Mouse (Mus musculus) stomach, postnatal 0 days (tissue): Measurements from ENCODE around the gene Fam193a. TPM values are rescaled to one million over a fixed set of nuclear protein-coding genes. Genes with fewer than 3 reads are reported as not detected.

Experiments used
- ATAC-seq: fragments of 200-750 bp; cut with Nextera tagmentation; 2 replicates; pipeline ENCODE4 v1.8.0; 2017; ENCODE audit not compliant: low FRiP score, low TSS enrichment
- DNase-seq: peaks from one replicate; pipeline ENCODE4 v3.0.0-alpha.2; 2016; ENCODE audit warnings: low spot score
- H3K27ac ChIP-seq: fragments of 300-500 bp; sonication (generic); replicated peaks from 2 replicates; pipeline ENCODE4 v1.5.1; 2014; ENCODE audit warnings: mild to moderate bottlenecking, control low read depth
- H3K27me3 ChIP-seq: fragments of 300-500 bp; sonication (generic); 2 replicates; pipeline ENCODE4 v1.6.1; 2014; ENCODE audit warnings: low read length; ENCODE audit not compliant: control insufficient read depth, insufficient read depth
- H3K36me3 ChIP-seq: fragments of 300-500 bp; sonication (generic); 2 replicates; pipeline ENCODE4 v1.6.1; 2014; ENCODE audit warnings: low read length, mixed read lengths; ENCODE audit not compliant: control insufficient read depth, insufficient read depth
- H3K4me1 ChIP-seq: fragments of 300-500 bp; sonication (generic); replicated peaks from 2 replicates; pipeline ENCODE4 v1.6.1; 2014; ENCODE audit warnings: antibody characterized with exemption; ENCODE audit not compliant: control insufficient read depth, insufficient read depth
- H3K4me2 ChIP-seq: fragments of 300-500 bp; sonication (generic); replicated peaks from 2 replicates; pipeline ENCODE4 v1.6.1; 2014; ENCODE audit warnings: low read depth, mild to moderate bottlenecking, control low read depth, moderate library complexity
- H3K4me3 ChIP-seq: fragments of 300-500 bp; sonication (generic); 2 replicates; pipeline ENCODE4 v1.5.1; 2014; ENCODE audit warnings: low read depth, low read length, control low read depth
- H3K9ac ChIP-seq: fragments of 300-500 bp; sonication (generic); 2 replicates; pipeline ENCODE4 v1.6.1; 2014; ENCODE audit warnings: mild to moderate bottlenecking, low read length, control low read depth, mixed read lengths
- H3K9me3 ChIP-seq: fragments of 300-500 bp; sonication (generic); 2 replicates; pipeline ENCODE4 v1.6.1; 2016; ENCODE audit warnings: low read length; ENCODE audit not compliant: control insufficient read depth
- CTCF ChIP-seq: IDR thresholded peaks from 2 replicates; pipeline ENCODE4 v1.5.1; 2016; ENCODE audit warnings: antibody characterized with exemption, low read depth, mild to moderate bottlenecking, moderate library complexity
- EP300 ChIP-seq: optimal IDR thresholded peaks from 2 replicates; pipeline ENCODE3; 2016; ENCODE audit warnings: antibody characterized with exemption
- WGBS: fragments of 180-500 bp; shearing (Covaris S2); extraction: QIAGEN DNeasy Blood & Tissue Kit; methylation state at CpG from one replicate; pipeline ENCODE4 v1.1.7; 2014; 5-methylcytosine and 5-hydroxymethylcytosine counted together
- polyA plus RNA-seq: library from polyadenylated mRNA; unstranded; fragments of >200 nt; fragmentation: Nextera tagmentation; extraction: Ambion mirVana; gene quantifications from 2 replicates; pipeline ENCODE4 v1.2.1, GENCODE M21; 2015

The Fam193a gene
- polyA plus RNA-seq, 1 experiment from 2014 or later: 3.5 TPM

DNA sequence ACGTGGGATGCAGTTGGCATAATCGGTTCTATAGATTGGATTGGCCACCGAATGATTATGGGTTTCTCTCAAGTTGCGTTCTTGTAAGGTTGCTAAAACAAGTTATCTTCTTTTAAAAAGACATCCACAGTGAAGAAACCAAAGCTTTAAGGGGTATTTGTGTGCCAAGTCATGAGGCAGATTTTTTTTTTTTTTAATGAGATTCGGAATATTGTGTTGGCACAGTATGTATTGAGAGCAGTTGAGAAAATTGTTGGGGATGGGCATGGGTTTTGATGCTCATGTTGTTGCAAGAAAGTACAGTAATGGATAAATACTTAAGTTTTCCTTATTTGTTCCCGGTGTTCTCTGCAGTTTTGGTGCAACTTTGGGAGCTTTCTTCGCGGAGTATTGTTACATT is 1.1 kb downstream of the Fam193a start:
- H3K9me3 ChIP-seq: no peaks in the 10 kb centered on the region
- H3K36me3 ChIP-seq: no peaks in the 10 kb centered on the region
- no peak for DNase-seq
- peak overlapping the region; percentile 73 for H3K4me2 ChIP-seq
- no peaks in the 10 kb centered on the region for H3K27me3 ChIP-seq
- 22% methylated on average over 8 of the region's 8 CpGs for WGBS
- H3K9ac ChIP-seq: peak overlapping the region; percentile 94
- peak overlapping the region; percentile 79 for H3K4me3 ChIP-seq
- H3K27ac ChIP-seq: no peak overlapping the region
- ATAC-seq: no peak
- TF ChIP-seq CTCF (no peak), EP300 (no peak)
- H3K4me1 ChIP-seq: no peaks in the 10 kb centered on the region; the same call in 1 of the 2 replicates

GRCm38 (mm10) chr5:34372141-34372540 is 2.4 kb downstream of the Fam193a start:
- ATAC-seq: no peak
- TF ChIP-seq EP300 (no peak), CTCF (no peak)
- H3K4me2 ChIP-seq: no peak overlapping the region
- no peaks in the 10 kb centered on the region for H3K9me3 ChIP-seq
- no peak overlapping the region for H3K27ac ChIP-seq
- no peak for DNase-seq
- H3K4me1 ChIP-seq: no peaks in the 10 kb centered on the region; the same call in 1 of the 2 replicates
- no peaks in the 10 kb centered on the region for H3K27me3 ChIP-seq
- H3K4me3 ChIP-seq: no peak overlapping the region
- H3K9ac ChIP-seq: no peak overlapping the region
- H3K36me3 ChIP-seq: no peaks in the 10 kb centered on the region

GRCm38 (mm10) chr5:34372541-34372940 is 2.8 kb downstream of the Fam193a start:
- Histone ChIP-seq H3K4me2 (no peak overlapping the region), H3K27me3 (no peaks in the 10 kb centered on the region), H3K9ac (no peak overlapping the region), H3K4me1 (no peaks in the 10 kb centered on the region; the same call in 1 of the 2 replicates), H3K36me3 (no peaks in the 10 kb centered on the region), H3K27ac (no peak overlapping the region), H3K4me3 (no peak overlapping the region), H3K9me3 (no peaks in the 10 kb centered on the region)
- no peak for TF ChIP-seq CTCF
- no peak for TF ChIP-seq EP300
- DNase-seq (no peak), ATAC-seq (no peak)

GRCm38 (mm10) chr5:34378787-34379186 is 9.1 kb downstream of the Fam193a start:
- Histone ChIP-seq H3K4me3 (no peak overlapping the region), H3K4me2 (no peak overlapping the region), H3K4me1 (no peaks in the 10 kb centered on the region), H3K9ac (no peak overlapping the region), H3K27me3 (no peaks in the 10 kb centered on the region), H3K9me3 (no peaks in the 10 kb centered on the region), H3K36me3 (no peaks in the 10 kb centered on the region), H3K27ac (no peak overlapping the region)
- no peak for ATAC-seq
- TF ChIP-seq CTCF (no peak), EP300 (no peak)
- no peak for DNase-seq

DNA sequence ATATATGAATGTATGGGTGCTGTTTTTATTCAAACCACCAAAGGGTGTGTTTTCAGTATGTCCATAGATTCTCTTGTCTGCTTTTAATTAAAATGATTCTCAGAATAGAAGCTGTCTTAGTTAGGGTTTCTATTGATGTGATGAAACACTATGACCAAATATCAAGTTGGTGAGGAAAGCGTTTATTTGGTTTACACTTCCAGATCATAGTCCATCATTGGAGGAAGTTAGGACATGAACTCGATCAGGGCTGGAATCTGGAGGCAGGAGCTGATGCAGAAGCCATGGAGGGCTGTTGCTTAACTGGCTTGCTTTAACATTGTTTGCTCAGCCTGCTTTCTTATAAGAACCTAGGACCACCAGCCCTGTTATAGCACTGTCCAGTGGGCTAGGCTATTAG is 12.0 kb downstream of the Fam193a start:
- H3K4me3 ChIP-seq: no peak overlapping the region
- TF ChIP-seq EP300 (no peak), CTCF (no peak)
- no peak overlapping the region for H3K9ac ChIP-seq
- ATAC-seq: no peak
- no peaks in the 10 kb centered on the region for H3K9me3 ChIP-seq
- H3K4me2 ChIP-seq: no peak overlapping the region
- WGBS: 80% methylated on average over 2 of the region's 2 CpGs
- no peaks in the 10 kb centered on the region for H3K36me3 ChIP-seq
- no peaks in the 10 kb centered on the region for H3K27me3 ChIP-seq
- H3K4me1 ChIP-seq: no peaks in the 10 kb centered on the region
- no peak overlapping the region for H3K27ac ChIP-seq
- no peak for DNase-seq

DNA sequence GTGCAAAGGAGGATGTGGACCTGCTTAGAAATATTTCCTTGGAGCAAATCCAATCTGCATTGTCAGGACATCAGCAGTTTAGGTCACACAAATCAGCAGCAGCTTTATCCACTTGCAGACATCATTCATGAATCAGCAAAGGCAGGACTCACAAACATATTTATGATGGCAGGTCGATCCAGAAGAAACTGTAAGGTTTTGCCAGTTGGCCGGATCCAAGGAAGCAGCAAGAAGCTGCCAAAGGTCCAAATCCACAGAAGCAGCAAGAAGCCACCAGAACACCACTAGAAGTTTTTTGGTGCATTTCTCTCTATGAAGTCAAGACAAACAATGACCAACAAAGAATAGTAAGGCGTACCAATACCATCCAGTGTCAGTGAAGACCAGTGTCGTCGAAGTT is 15.9 kb downstream of the Fam193a start:
- Histone ChIP-seq H3K4me2 (no peak overlapping the region), H3K27ac (no peak overlapping the region), H3K27me3 (no peaks in the 10 kb centered on the region), H3K9me3 (no peaks in the 10 kb centered on the region), H3K4me3 (no peak overlapping the region), H3K36me3 (no peaks in the 10 kb centered on the region), H3K9ac (no peak overlapping the region), H3K4me1 (no peaks in the 10 kb centered on the region)
- 95% methylated on average over 5 of the region's 5 CpGs for WGBS
- ATAC-seq: no peak
- TF ChIP-seq EP300 (no peak), CTCF (no peak)
- no peak for DNase-seq
